Mouse (Mus musculus): Measurements from ENCODE around the gene Lmx1a. TPM values are rescaled to one million over a fixed set of nuclear protein-coding genes. Genes with fewer than 3 reads are reported as not detected.

Lmx1a gene
- polyA plus RNA-seq, 1 experiment from 2014 or later: 4.3 TPM

Other genes with a start within 250 kb of the Lmx1a start
- gene Lrrc52, start 222.5 kb upstream of the Lmx1a start, polyA plus RNA-seq (2014; fragmentation: Nextera tagmentation; extraction: Ambion mirVana): not detected in 2 replicates
- 2.2 and 3.4 TPM in 2 replicates for gene Rxrg, start 90.9 kb upstream of the Lmx1a start, polyA plus RNA-seq (2014; fragmentation: Nextera tagmentation; extraction: Ambion mirVana)